Mouse (Mus musculus) thymus, postnatal 4 days (tissue): Measurements from ENCODE around the gene Tnp1.

Experiments used
- DNase-seq: peaks from one replicate; pipeline ENCODE4 v3.0.0; 2021

The Tnp1 gene

DNA sequence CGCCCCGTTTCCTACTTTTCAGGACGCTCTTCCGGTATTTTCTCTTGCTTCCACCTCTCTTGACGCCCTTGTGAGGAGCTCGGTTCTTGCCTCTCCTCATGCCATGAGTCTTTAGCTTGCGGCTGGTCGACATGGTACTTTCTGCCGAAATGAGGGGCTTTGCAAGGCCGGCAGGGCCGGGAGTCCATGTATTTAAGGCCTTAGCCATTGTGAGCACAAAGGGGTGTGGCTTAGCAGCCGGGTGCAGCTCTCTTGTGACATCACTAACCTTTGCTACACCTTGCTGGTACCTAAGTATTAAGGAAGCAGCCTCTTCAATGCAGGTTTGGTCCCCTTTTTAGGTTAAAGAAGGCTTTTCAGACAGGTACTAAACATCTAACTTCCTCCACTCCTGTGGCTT lies at the start of gene Tnp1:
Gene Tnp1 (minus strand): TSS at position 179 of the 400 bp plus-strand sequence.
- no peak for DNase-seq

- no peak for DNase-seq
Measured at GRCm38 (mm10) chr1:73064336-73064735, 48.6 kb upstream of the Tnp1 start.

GRCm38 (mm10) chr1:73061491-73062233 lies 46.0 kb upstream of the Tnp1 start:
- DNase-seq, result no peak

GRCm38 (mm10) chr1:73060271-73060670 lies 44.6 kb upstream of the Tnp1 start:
- no peak for DNase-seq

DNA sequence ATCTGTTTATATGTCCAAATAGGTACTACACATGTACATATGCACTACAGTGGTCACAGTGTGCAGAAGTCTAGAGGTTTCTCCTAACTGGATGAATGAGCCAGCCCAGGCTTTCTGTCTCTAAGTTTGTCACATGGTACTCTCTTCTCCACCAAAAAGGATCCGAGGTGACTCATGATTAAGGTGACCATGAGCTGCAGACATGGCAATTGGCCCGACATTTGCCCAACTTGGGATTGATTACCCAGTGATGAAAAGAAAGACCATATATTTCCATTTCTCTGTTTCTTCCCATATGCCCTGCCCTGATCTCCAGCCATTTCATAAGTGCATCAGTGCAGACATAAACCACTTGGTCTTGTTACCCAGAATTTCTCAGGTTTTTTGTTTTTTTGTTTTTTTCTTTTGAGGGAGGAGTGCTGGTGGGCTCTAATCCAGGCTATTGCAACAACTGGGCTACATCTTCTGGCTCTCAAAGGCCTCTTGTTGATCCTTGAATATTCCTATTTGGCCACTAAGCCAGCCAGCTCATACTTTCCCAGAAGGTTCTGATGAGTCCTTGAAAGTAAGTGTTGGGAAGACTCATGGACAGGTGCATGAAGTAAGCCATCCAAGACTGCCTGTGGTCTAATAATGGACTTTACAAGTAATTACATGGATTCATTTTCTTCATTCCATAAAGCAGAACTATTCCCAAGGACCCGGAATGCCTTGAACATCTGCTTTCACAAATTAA lies 40.7 kb upstream of the Tnp1 start:
- no peak for DNase-seq

GRCm38 (mm10) chr1:73055820-73056219 lies 40.1 kb upstream of the Tnp1 start:
- DNase-seq, result no peak

DNA sequence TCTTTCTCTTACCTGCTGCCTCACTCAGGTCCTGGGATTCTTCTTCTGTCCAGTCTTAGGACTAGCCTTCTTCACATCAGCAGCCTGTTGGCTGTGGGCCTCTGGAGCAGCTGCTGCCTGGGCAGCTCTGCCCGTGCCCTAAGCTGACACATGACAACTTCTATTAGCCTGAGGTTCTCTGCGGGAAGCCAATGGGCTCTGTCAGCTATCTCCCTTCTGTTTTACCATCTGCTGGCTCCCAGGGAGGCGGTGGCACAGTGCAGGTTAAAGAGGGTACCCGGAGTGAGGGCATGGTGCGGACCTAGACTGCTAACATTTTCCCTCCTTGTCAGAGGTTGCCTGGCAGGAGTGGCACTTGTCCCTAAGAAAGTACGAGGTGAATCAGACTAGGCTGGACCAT lies 39.5 kb upstream of the Tnp1 start:
- no peak for DNase-seq

GRCm38 (mm10) chr1:73053545-73054326 lies 38.0 kb upstream of the Tnp1 start:
- no peak for DNase-seq

GRCm38 (mm10) chr1:73046896-73047672 lies 31.4 kb upstream of the Tnp1 start:
- no peak for DNase-seq

GRCm38 (mm10) chr1:73045948-73046685 lies 30.4 kb upstream of the Tnp1 start:
- DNase-seq, result no peak

- no peak for DNase-seq
Measured at GRCm38 (mm10) chr1:73043671-73044070, 28.0 kb upstream of the Tnp1 start.

DNA sequence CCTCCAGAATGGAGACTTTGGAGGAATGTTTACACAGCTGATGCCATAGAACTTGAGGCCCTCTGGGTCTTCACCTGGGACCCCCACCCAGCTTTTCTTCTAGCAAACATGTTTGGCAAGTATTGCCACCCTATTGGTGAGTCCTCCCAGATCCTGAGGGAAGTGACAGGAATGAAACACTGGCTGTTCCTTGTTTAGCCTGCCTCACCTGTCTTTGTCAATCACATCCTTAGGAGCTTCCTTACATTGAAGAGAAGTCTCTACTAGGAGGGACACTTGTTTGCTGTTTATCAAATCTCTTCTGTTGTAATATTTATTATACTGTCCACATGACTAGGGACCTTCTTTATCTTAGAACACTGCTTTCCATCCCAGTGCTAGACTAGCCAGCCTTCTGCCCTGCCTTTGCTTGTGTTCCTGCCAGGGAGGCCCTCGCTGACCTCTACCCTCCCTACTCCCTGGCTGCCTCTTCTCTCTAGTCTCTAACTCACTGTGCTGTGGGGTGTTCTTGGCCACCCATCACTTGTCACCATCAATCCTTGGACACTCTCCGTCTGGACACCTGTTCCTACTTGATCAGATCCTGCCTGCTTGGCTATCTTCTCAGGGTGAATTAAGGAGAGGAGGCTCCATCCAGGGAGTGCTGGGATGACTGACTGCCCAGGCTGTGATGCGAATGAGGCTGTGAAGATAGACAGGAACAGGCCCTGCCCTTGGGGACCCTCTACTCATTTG lies 25.1 kb upstream of the Tnp1 start:
- DNase-seq, result no peak

- no peak for DNase-seq
Measured at GRCm38 (mm10) chr1:73038532-73038931, 22.8 kb upstream of the Tnp1 start.

DNA sequence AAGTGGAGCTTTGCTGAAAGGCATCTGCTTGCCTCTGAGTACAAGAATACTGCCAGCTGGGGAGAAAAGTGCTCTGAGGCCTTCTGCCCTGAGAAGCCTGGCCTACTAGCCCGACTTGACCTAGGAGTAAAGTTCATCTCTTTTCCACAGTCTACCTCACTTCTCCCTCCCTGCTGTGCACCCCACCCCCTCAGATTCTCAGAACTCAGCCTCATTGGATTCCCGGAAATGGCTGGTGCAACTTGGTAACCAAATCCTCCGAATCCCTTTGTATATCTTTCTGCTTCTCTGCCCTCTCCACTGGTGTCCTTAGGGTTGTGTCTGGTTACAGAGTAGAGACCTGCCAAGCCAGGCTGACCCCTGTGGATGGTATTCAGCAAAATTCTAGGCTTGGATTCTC lies 20.8 kb upstream of the Tnp1 start:
- DNase-seq, result no peak

GRCm38 (mm10) chr1:73035726-73036125 lies 20.0 kb upstream of the Tnp1 start:
- DNase-seq, result no peak

GRCm38 (mm10) chr1:73032491-73032890 lies 16.8 kb upstream of the Tnp1 start:
- DNase-seq, result no peak

DNA sequence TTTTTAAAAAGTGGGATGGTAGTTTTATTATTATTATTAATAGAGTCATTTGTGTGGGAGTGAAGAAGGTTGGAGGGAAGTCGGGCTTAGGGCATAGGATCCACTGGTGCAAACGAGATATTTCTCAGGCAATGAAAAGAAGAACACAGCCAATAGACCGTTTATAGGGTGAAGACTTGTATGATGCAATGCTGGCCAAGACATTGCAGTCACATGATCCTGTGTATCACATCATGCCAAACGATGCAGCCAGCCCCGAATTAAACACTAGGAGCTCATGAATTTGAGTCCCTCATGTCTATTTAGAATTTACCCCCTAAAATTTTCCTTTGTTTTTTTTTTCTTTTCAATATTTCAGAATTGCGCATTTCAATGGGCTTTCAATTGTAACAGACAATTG lies 13.0 kb upstream of the Tnp1 start:
- DNase-seq, result no peak

DNA sequence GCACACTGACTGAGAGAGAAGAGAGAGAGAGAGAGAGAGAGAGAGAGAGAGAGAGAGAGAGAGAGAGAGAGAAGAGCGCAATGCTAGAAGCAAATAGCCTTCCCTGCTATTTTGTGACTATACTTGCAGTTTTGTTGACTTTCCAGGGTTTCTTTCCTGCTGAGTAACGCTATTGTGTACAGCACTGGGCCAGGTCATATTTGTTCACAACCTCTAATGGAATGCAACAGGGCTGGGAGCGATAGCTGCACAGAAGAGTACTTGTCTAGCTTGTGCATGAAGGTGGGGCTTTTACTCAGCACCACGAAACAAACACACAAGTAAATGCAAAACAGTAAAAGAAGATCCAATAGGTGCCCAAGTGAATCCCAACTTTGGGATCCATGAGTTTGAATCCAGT lies 11.7 kb upstream of the Tnp1 start:
- no peak for DNase-seq

- no peak for DNase-seq
Measured at GRCm38 (mm10) chr1:73026786-73027299, 11.1 kb upstream of the Tnp1 start.

DNA sequence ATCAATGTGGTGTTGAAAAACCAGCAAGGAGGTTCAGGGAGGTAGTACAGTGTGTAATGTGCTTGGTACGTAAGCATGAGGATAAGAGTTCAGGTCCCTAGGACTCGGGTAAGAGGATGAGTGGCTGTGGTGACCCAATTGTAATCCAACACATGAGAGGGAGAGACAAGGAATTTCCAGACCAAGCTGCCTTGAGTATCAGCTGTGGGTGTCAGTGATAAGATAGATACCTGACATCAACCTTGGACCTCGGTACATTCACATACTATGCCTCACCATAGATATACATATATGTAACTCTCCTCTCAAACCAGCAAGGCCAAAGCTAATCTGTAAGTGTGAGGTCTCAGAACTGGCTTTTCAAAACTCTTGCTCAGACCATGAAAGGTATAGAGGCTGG lies 10.4 kb upstream of the Tnp1 start:
- DNase-seq, result no peak

DNA sequence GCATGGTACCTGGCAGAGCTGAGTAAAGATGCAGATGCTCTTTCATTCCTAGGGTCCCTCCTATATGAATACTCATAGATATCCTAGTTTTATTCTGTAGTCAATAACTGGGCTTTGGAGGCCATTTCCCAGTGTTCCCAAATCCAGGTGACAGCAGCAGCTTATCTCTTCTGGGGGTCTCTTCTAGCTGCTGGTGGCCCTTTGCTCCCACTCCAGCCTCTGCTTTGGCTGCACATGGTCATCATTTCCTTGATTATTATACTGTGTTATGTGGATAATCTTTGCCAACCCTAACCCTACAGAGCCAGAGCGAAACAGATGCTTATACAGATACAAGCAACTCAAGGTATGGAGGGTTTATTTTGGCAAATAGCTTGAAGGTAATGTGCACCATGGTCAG lies 8.9 kb downstream of the Tnp1 start:
- DNase-seq, result no peak
